Mouse (Mus musculus) MEL (cell line): ENCODE data around the gene Rras2. TPM values are rescaled to one million over a fixed set of nuclear protein-coding genes. Genes with fewer than 3 reads are reported as not detected.

ENCODE experiments used
- DNase-seq: peaks from one replicate; pipeline ENCODE4 v3.0.0; 2011; ENCODE audit warnings: low read depth, low spot score
- H3K27ac ChIP-seq: 2 replicates; pipeline ENCODE4 v1.5.1; 2012; ENCODE audit warnings: low read depth, mild to moderate bottlenecking, control low read depth, low read length, moderate library complexity; ENCODE audit not compliant: control insufficient read depth
- H3K27me3 ChIP-seq, 2 experiments: fragments of 150-350 bp in 1 of 2; sonication (generic) in 1 of 2; 2 replicates each; pipeline ENCODE4 v1.6.1; 2012; ENCODE audit warnings: low read length in 2 of 2, mild to moderate bottlenecking in 2 of 2, improper control_type of control experiment in 1 of 2, moderate library complexity in 1 of 2; ENCODE audit not compliant: insufficient read depth in 2 of 2, control insufficient read depth in 1 of 2
- H3K36me3 ChIP-seq, 2 experiments: 2 replicates each; pipeline ENCODE4 v1.6.1; 2012 to 2014; ENCODE audit warnings: low read length in 2 of 2, improper control_type of control experiment in 1 of 2, inconsistent platforms in 1 of 2, mild to moderate bottlenecking in 1 of 2; ENCODE audit not compliant: insufficient read depth in 2 of 2, control insufficient read depth in 1 of 2
- H3K4me1 ChIP-seq, 2 experiments: fragments of 150-350 bp in 1 of 2; sonication (generic) in 1 of 2; 2 replicates each; pipeline ENCODE4 v1.6.1; 2012; ENCODE audit warnings: low read length in 2 of 2, improper control_type of control experiment in 1 of 2, mild to moderate bottlenecking in 1 of 2; ENCODE audit not compliant: insufficient read depth in 2 of 2, control insufficient read depth in 1 of 2
- H3K4me3 ChIP-seq, 2 experiments: fragments of 150-350 bp in 1 of 2; sonication (generic) in 1 of 2; 2 replicates each; pipeline ENCODE4 v1.5.1; 2012; ENCODE audit warnings: low read depth in 2 of 2, low read length in 2 of 2, mild to moderate bottlenecking in 2 of 2, moderate library complexity in 2 of 2, control low read depth in 1 of 2, improper control_type of control experiment in 1 of 2; ENCODE audit not compliant: control insufficient read depth in 1 of 2, insufficient read depth in 1 of 2
- H3K79me2 ChIP-seq: 2 replicates; pipeline ENCODE4 v1.6.1; 2012; ENCODE audit warnings: mild to moderate bottlenecking, low read length, moderate library complexity; ENCODE audit not compliant: control insufficient read depth, poor library complexity, insufficient read depth
- H3K9ac ChIP-seq: 2 replicates; pipeline ENCODE4 v1.6.1; 2012; ENCODE audit warnings: low read depth, mild to moderate bottlenecking, control low read depth, low read length, moderate library complexity; ENCODE audit not compliant: control insufficient read depth, poor library complexity, severe bottlenecking
- H3K9me3 ChIP-seq: fragments of 150-350 bp; sonication (generic); replicated peaks from 2 replicates; pipeline ENCODE4 v1.6.1; 2012; ENCODE audit warnings: mild to moderate bottlenecking, low read length, improper control_type of control experiment, moderate library complexity; ENCODE audit not compliant: insufficient read depth
- BHLHE40 ChIP-seq: IDR thresholded peaks from 2 replicates; pipeline ENCODE4 v1.6.1; 2012; ENCODE audit warnings: low read depth, mild to moderate bottlenecking, inconsistent platforms, low read length, improper control_type of control experiment, borderline replicate concordance
- E2F4 ChIP-seq: IDR thresholded peaks from 2 replicates; pipeline ENCODE4 v1.6.1; 2011; ENCODE audit warnings: low read depth, low read length, improper control_type of control experiment, borderline replicate concordance
- EP300 ChIP-seq, 2 experiments: IDR thresholded peaks; 2 replicates each; pipeline ENCODE4 v1.6.1; 2011; ENCODE audit warnings: improper control_type of control experiment in 2 of 2, low read length in 2 of 2, low read depth in 1 of 2, mild to moderate bottlenecking in 1 of 2
- GABPA ChIP-seq: IDR thresholded peaks from 2 replicates; pipeline ENCODE4 v1.6.1; 2012; ENCODE audit warnings: low read depth, mild to moderate bottlenecking, inconsistent platforms, low read length, improper control_type of control experiment, moderate library complexity
- KAT2A ChIP-seq: conservative IDR thresholded peaks from 2 replicates; pipeline ENCODE4 v1.6.1; 2012; ENCODE audit warnings: low read depth, low read length, improper control_type of control experiment, inconsistent platforms
- MAFK ChIP-seq: IDR thresholded peaks from 2 replicates; pipeline ENCODE4 v1.6.1; 2011; ENCODE audit warnings: low read depth, mild to moderate bottlenecking, low read length, improper control_type of control experiment, borderline replicate concordance
- MEF2A ChIP-seq: IDR thresholded peaks from 2 replicates; pipeline ENCODE4 v1.6.1; 2014; ENCODE audit warnings: low read depth, mild to moderate bottlenecking, inconsistent platforms, low read length, improper control_type of control experiment; ENCODE audit not compliant: poor library complexity, insufficient replicate concordance, severe bottlenecking; ENCODE audit errors: extremely low read depth
- MYB ChIP-seq: IDR thresholded peaks from 2 replicates; pipeline ENCODE4 v1.6.1; 2011; ENCODE audit warnings: mild to moderate bottlenecking, low read depth, low read length, improper control_type of control experiment
- MYC ChIP-seq: IDR thresholded peaks from 2 replicates; pipeline ENCODE4 v1.6.1; 2011; ENCODE audit warnings: low read depth, mild to moderate bottlenecking, low read length, improper control_type of control experiment, moderate library complexity
- NRF1 ChIP-seq: IDR thresholded peaks from 2 replicates; pipeline ENCODE4 v1.6.1; 2014; ENCODE audit warnings: low read depth, mild to moderate bottlenecking, inconsistent platforms, low read length, improper control_type of control experiment, moderate library complexity; ENCODE audit not compliant: poor library complexity, insufficient read depth, severe bottlenecking
- POLR2AphosphoS2 ChIP-seq: IDR thresholded peaks from 2 replicates; pipeline ENCODE4 v1.6.1; 2011; ENCODE audit warnings: low read length, improper control_type of control experiment
- POLR2AphosphoS5 ChIP-seq: IDR thresholded peaks from 2 replicates; pipeline ENCODE4 v1.6.1; 2012; ENCODE audit warnings: low read depth, borderline replicate concordance, mild to moderate bottlenecking, inconsistent platforms, low read length, moderate library complexity, mixed read lengths
- TAL1 ChIP-seq: IDR thresholded peaks from 2 replicates; pipeline ENCODE4 v1.6.1; 2012; ENCODE audit warnings: mild to moderate bottlenecking, inconsistent platforms, low read length, moderate library complexity, mixed read lengths
- TBP ChIP-seq: IDR thresholded peaks from 2 replicates; pipeline ENCODE4 v1.8.0; 2011; ENCODE audit warnings: low read depth, low read length, improper control_type of control experiment
- ZMIZ1 ChIP-seq: IDR thresholded peaks from 2 replicates; pipeline ENCODE4 v1.6.1; 2012; ENCODE audit warnings: low read depth, mild to moderate bottlenecking, inconsistent platforms, low read length, improper control_type of control experiment, moderate library complexity
- polyA plus RNA-seq, 2 experiments: library from polyadenylated mRNA; stranded (reverse) in 1 of 2; unstranded in 1 of 2; fragments of >175 nt in 1 of 2; fragments of >200 nt in 1 of 2; gene quantifications; 2 replicates each; pipeline versions ENCODE4 v1.2.1 to v1.2.4; 2012; ENCODE audit warnings: low replicate concordance in 2 of 2, low read depth in 1 of 2; ENCODE audit not compliant: insufficient read length in 2 of 2, insufficient read depth in 1 of 2, missing spikeins in 1 of 2
- total RNA-seq: library from RNA; depleted of rRNA; stranded (reverse); fragments of 300-350 nt; gene quantifications from 2 replicates; pipeline ENCODE4 v1.2.3, GENCODE M21; 2012

The Rras2 gene
- total and polyA plus RNA-seq, 3 experiments, result not detected

GRCm38 (mm10) chr7:114116711-114117351, 750 bp downstream of the Rras2 start:
- Histone ChIP-seq H3K9me3 (no peaks in the 10 kb centered on the region), H3K4me1 (no peaks in the 10 kb centered on the region), H3K4me3 (no peak overlapping the region), H3K27ac (no peak overlapping the region), H3K79me2 (no peaks in the 10 kb centered on the region), H3K36me3 (no peaks in the 10 kb centered on the region)
- TF ChIP-seq ZMIZ1, result no peak
- no peak for TF ChIP-seq EP300 (IDR thresholded peaks at IDR 0.05; ENCODE audit: low read depth in 1 of 2, low read length in 2 of 2)
- TF ChIP-seq KAT2A, result no peak
- no peak for TF ChIP-seq E2F4
- TF ChIP-seq, all 39 proteins: peak for 0
- Histone ChIP-seq H3K27me3 (no peaks in the 10 kb centered on the region), H3K9ac (no peak overlapping the region)
- DNase-seq, result no peak

GRCm38 (mm10) chr7:114115961-114116360, 1.6 kb downstream of the Rras2 start:
- H3K9ac ChIP-seq, result no peak overlapping the region
- no peaks in the 10 kb centered on the region for H3K4me1 ChIP-seq
- no peak overlapping the region for H3K4me3 ChIP-seq
- no peaks in the 10 kb centered on the region for H3K27me3 ChIP-seq
- no peaks in the 10 kb centered on the region for H3K9me3 ChIP-seq
- no peak overlapping the region for H3K27ac ChIP-seq
- DNase-seq, result no peak
- TF ChIP-seq TAL1 (no peak), MAFK (no peak), GABPA (no peak), MEF2A (no peak), MYB (no peak), POLR2AphosphoS5 (no peak), TBP (no peak), POLR2AphosphoS2 (no peak), NRF1 (no peak), BHLHE40 (no peak), MYC (no peak)
- H3K79me2 ChIP-seq, result no peaks in the 10 kb centered on the region
- no peaks in the 10 kb centered on the region for H3K36me3 ChIP-seq
